Comparison of ENCODE assay signal across 8 mouse cellular contexts in genomic region chr11:69098039-69098761, GRCm38 (mm10). TPM values are rescaled to one million over a fixed set of nuclear protein-coding genes. Genes with fewer than 3 reads are reported as not detected.
DNase-seq lines count a peak whose midpoint lies in the region; ATAC-seq and TF ChIP-seq lines count a peak whose summit lies in the region.

No protein-coding gene starts in this region.

- no peak for TF ChIP-seq CTCF in olfactory bulb, adult 2 months (IDR thresholded peaks at IDR 0.05; ENCODE audit: insufficient read depth, low read depth, low read length)

- TF ChIP-seq POLR2A in olfactory bulb, adult 2 months (IDR thresholded peaks at IDR 0.05; ENCODE audit: insufficient read depth, low read depth, low read length): no peak

- no peaks in the 10 kb centered on the region for H3K27me3 ChIP-seq in heart, embryonic 12.5 days (replicated peaks)
- no peaks in the 10 kb centered on the region for H3K27me3 ChIP-seq in embryonic facial prominence, embryonic 13.5 days
- H3K27me3 ChIP-seq in limb, embryonic 10.5 days (ENCODE audit: low read depth, poor library complexity, severe bottlenecking): no peaks in the 10 kb centered on the region

- H3K27ac ChIP-seq in heart, embryonic 12.5 days (ENCODE audit: poor library complexity, severe bottlenecking): peak overlapping the region; percentile 95
- peak overlapping the region; percentile 94 for H3K27ac ChIP-seq in embryonic facial prominence, embryonic 13.5 days
- H3K27ac ChIP-seq in limb, embryonic 10.5 days: peak overlapping the region; percentile 86
- peak overlapping the region; percentile 99 for H3K27ac ChIP-seq in olfactory bulb, adult 2 months (ENCODE audit: insufficient read depth, low read depth, low read length)

- no peak for ATAC-seq in heart, embryonic 12.5 days (ENCODE audit: insufficient number of reproducible peaks, low FRiP score)
- ATAC-seq in embryonic facial prominence, embryonic 13.5 days (ENCODE audit: insufficient number of reproducible peaks, insufficient read depth, low FRiP score, low TSS enrichment, low read depth): no peak
- ATAC-seq in erythroid progenitor cell, adult 5-6 weeks (replicated peaks; ENCODE audit: low FRiP score, poor library complexity, severe bottlenecking): no peak

- DNase-seq in heart, adult 8-10 months (ENCODE audit: low spot score): no peak
- DNase-seq in A20 (ENCODE audit: low read depth, low spot score): peak; percentile 56
- no peak for DNase-seq in limb, embryonic 10.5 days (ENCODE audit: low spot score)
- no peak for DNase-seq in cerebellum, postnatal 10 days

- peak overlapping the region; percentile 66 for H3K9ac ChIP-seq in heart, embryonic 12.5 days
- H3K9ac ChIP-seq in embryonic facial prominence, embryonic 13.5 days: peak overlapping the region; percentile 78

- H3K4me1 ChIP-seq in heart, embryonic 12.5 days (replicated peaks): peaks cover 47% of the 10 kb centered on the region
- peaks cover 54% of the 10 kb centered on the region for H3K4me1 ChIP-seq in embryonic facial prominence, embryonic 13.5 days
- peaks cover 65% of the 10 kb centered on the region for H3K4me1 ChIP-seq in limb, embryonic 10.5 days
- H3K4me1 ChIP-seq in olfactory bulb, adult 2 months (ENCODE audit: control insufficient read depth, insufficient read depth, low read length): peaks cover 49% of the 10 kb centered on the region

- 26% methylated on average over 8 of the region's 8 CpGs for WGBS in heart, embryonic 12.5 days
- 25% methylated on average over 8 of the region's 8 CpGs for WGBS in embryonic facial prominence, embryonic 13.5 days
- 27% methylated on average over 8 of the region's 8 CpGs for WGBS in limb, embryonic 10.5 days
- 5% methylated on average over 8 of the region's 8 CpGs for WGBS in olfactory bulb, adult 2 months

- H3K4me2 ChIP-seq in heart, embryonic 12.5 days: peak overlapping the region; percentile 95
- H3K4me2 ChIP-seq in embryonic facial prominence, embryonic 13.5 days: peak overlapping the region; percentile 98

- peaks cover 27% of the 10 kb centered on the region for H3K36me3 ChIP-seq in heart, embryonic 12.5 days
- H3K36me3 ChIP-seq in embryonic facial prominence, embryonic 13.5 days: peaks cover 28% of the 10 kb centered on the region
- H3K36me3 ChIP-seq in limb, embryonic 10.5 days: peaks cover 27% of the 10 kb centered on the region

- H3K4me3 ChIP-seq in heart, embryonic 12.5 days: peak overlapping the region; percentile 56
- peak overlapping the region; percentile 58 for H3K4me3 ChIP-seq in embryonic facial prominence, embryonic 13.5 days
- peak overlapping the region; percentile 65 for H3K4me3 ChIP-seq in limb, embryonic 10.5 days
- peak overlapping the region; percentile 83 for H3K4me3 ChIP-seq in olfactory bulb, adult 2 months (ENCODE audit: insufficient read depth, low read depth, low read length)

- H3K9me3 ChIP-seq in heart, embryonic 12.5 days (replicated peaks): no peaks in the 10 kb centered on the region
- no peaks in the 10 kb centered on the region for H3K9me3 ChIP-seq in embryonic facial prominence, embryonic 13.5 days
- no peaks in the 10 kb centered on the region for H3K9me3 ChIP-seq in limb, embryonic 10.5 days (replicated peaks)

RNA-seq across cellular contexts. Expression of gene Per1, which starts 3.2 kb away (rescaled TPM):
- 9.4 and 9.8 TPM in 2 replicates for polyA plus RNA-seq in heart, embryonic 12.5 days (2016; fragmentation: Nextera tagmentation; extraction: Ambion mirVana)
- total RNA-seq in heart, adult 8-10 months (2022): 10 to 100 TPM; 33.3 to 81.2 (median 48.5) TPM
- 11.1 and 11.5 TPM in 2 replicates for polyA plus RNA-seq in embryonic facial prominence, embryonic 13.5 days (2015; fragmentation: Nextera tagmentation; extraction: Ambion mirVana)
- polyA plus RNA-seq in limb, embryonic 10.5 days (2016; fragmentation: Nextera tagmentation; extraction: Ambion mirVana): 10.3 and 10.8 TPM in 2 replicates
- not detected in 2 replicates for polyA plus RNA-seq in olfactory bulb, adult 2 months (2012; ENCODE audit: insufficient read depth, insufficient read length, low replicate concordance, missing spikeins)
- 3.4 and 3.6 TPM in 2 replicates for total RNA-seq in erythroid progenitor cell, adult 5-6 weeks (2015; ENCODE audit: low replicate concordance)
- total RNA-seq in erythroid progenitor cell, adult 5-6 weeks (2017; ENCODE audit: low replicate concordance): 3.3 and 7.6 TPM in 2 replicates

RNA-seq across cellular contexts. Expression of gene Vamp2, which starts 9.9 kb away (rescaled TPM):
- polyA plus RNA-seq in heart, embryonic 12.5 days (2016; fragmentation: Nextera tagmentation; extraction: Ambion mirVana): 97.2 and 100 TPM in 2 replicates
- 10 to 100 TPM; 57.1 to 72.2 (median 68.6) TPM for total RNA-seq in heart, adult 8-10 months (2022)
- 91.5 and 101 TPM in 2 replicates for polyA plus RNA-seq in embryonic facial prominence, embryonic 13.5 days (2015; fragmentation: Nextera tagmentation; extraction: Ambion mirVana)
- 51.1 and 72.1 TPM in 2 replicates for polyA plus RNA-seq in limb, embryonic 10.5 days (2016; fragmentation: Nextera tagmentation; extraction: Ambion mirVana)
- 348 and 768 TPM in 2 replicates for polyA plus RNA-seq in olfactory bulb, adult 2 months (2012; ENCODE audit: insufficient read depth, insufficient read length, low replicate concordance, missing spikeins)
- total RNA-seq in erythroid progenitor cell, adult 5-6 weeks (2015; ENCODE audit: low replicate concordance): 94.1 and 114 TPM in 2 replicates
- total RNA-seq in erythroid progenitor cell, adult 5-6 weeks (2017; ENCODE audit: low replicate concordance): 18.2 and 31.1 TPM in 2 replicates

RNA-seq across cellular contexts. Expression of gene Hes7, which starts 22.0 kb away (rescaled TPM):
- polyA plus RNA-seq in heart, embryonic 12.5 days (2016; fragmentation: Nextera tagmentation; extraction: Ambion mirVana): 0.70 and 0.81 TPM in 2 replicates
- under 1 TPM in 1 of 4 experiments, not detected in 3; 0.12 TPM for total RNA-seq in heart, adult 8-10 months (2022)
- 0.44 and 0.47 TPM in 2 replicates for polyA plus RNA-seq in embryonic facial prominence, embryonic 13.5 days (2015; fragmentation: Nextera tagmentation; extraction: Ambion mirVana)
- polyA plus RNA-seq in limb, embryonic 10.5 days (2016; fragmentation: Nextera tagmentation; extraction: Ambion mirVana): 0.53 and 0.90 TPM in 2 replicates
- not detected in 2 replicates for polyA plus RNA-seq in olfactory bulb, adult 2 months (2012; ENCODE audit: insufficient read depth, insufficient read length, low replicate concordance, missing spikeins)
- not detected in 2 replicates for total RNA-seq in erythroid progenitor cell, adult 5-6 weeks (2015; ENCODE audit: low replicate concordance)
- total RNA-seq in erythroid progenitor cell, adult 5-6 weeks (2017; ENCODE audit: low replicate concordance): not detected in 2 replicates

RNA-seq across cellular contexts. Expression of gene 9130213A22Rik, which starts 24.2 kb away (rescaled TPM):
- polyA plus RNA-seq in heart, embryonic 12.5 days (2016; fragmentation: Nextera tagmentation; extraction: Ambion mirVana): 0.42 and 0.65 TPM in 2 replicates
- under 1 TPM; 0.16 to 0.60 (median 0.38) TPM for total RNA-seq in heart, adult 8-10 months (2022)
- polyA plus RNA-seq in embryonic facial prominence, embryonic 13.5 days (2015; fragmentation: Nextera tagmentation; extraction: Ambion mirVana): 0.13 and 0.17 TPM in 2 replicates
- 0.15 and 0.29 TPM in 2 replicates for polyA plus RNA-seq in limb, embryonic 10.5 days (2016; fragmentation: Nextera tagmentation; extraction: Ambion mirVana)
- polyA plus RNA-seq in olfactory bulb, adult 2 months (2012; ENCODE audit: insufficient read depth, insufficient read length, low replicate concordance, missing spikeins): not detected in 2 replicates
- not detected in 2 replicates for total RNA-seq in erythroid progenitor cell, adult 5-6 weeks (2015; ENCODE audit: low replicate concordance)
- total RNA-seq in erythroid progenitor cell, adult 5-6 weeks (2017; ENCODE audit: low replicate concordance): not detected in 2 replicates

RNA-seq across cellular contexts. Expression of gene Aloxe3, which starts 27.5 kb away (rescaled TPM):
- polyA plus RNA-seq in heart, embryonic 12.5 days (2016; fragmentation: Nextera tagmentation; extraction: Ambion mirVana): 0.17 and 0.54 TPM in 2 replicates
- total RNA-seq in heart, adult 8-10 months (2022): not detected
- polyA plus RNA-seq in embryonic facial prominence, embryonic 13.5 days (2015; fragmentation: Nextera tagmentation; extraction: Ambion mirVana): 1.1 TPM in 2 replicates
- polyA plus RNA-seq in limb, embryonic 10.5 days (2016; fragmentation: Nextera tagmentation; extraction: Ambion mirVana): 0.28 and 0.39 TPM in 2 replicates
- not detected in 2 replicates for polyA plus RNA-seq in olfactory bulb, adult 2 months (2012; ENCODE audit: insufficient read depth, insufficient read length, low replicate concordance, missing spikeins)
- total RNA-seq in erythroid progenitor cell, adult 5-6 weeks (2015; ENCODE audit: low replicate concordance): not detected in 2 replicates
- total RNA-seq in erythroid progenitor cell, adult 5-6 weeks (2017; ENCODE audit: low replicate concordance): 3.1 TPM in 1 of 2 replicates, not detected in the other
